Mouse (Mus musculus) ES-Bruce4 (cell line): Measurements from ENCODE around the gene Hivep3. TPM values are rescaled to one million over a fixed set of nuclear protein-coding genes. Genes with fewer than 3 reads are reported as not detected.

ENCODE experiments used
- H3K27ac ChIP-seq: 2 replicates; pipeline ENCODE4 v1.5.1; 2012; ENCODE audit warnings: low read length, inconsistent platforms; ENCODE audit not compliant: insufficient read depth
- H3K27me3 ChIP-seq: 2 replicates; pipeline ENCODE4 v1.6.1; 2012; ENCODE audit warnings: mild to moderate bottlenecking, low read length, inconsistent platforms; ENCODE audit not compliant: control insufficient read depth, poor library complexity, insufficient read depth, severe bottlenecking
- H3K36me3 ChIP-seq: 2 replicates; pipeline ENCODE4 v1.6.1; 2012; ENCODE audit warnings: inconsistent platforms, mild to moderate bottlenecking, low read length, moderate library complexity; ENCODE audit not compliant: control insufficient read depth, poor library complexity, insufficient read depth, severe bottlenecking
- H3K4me1 ChIP-seq: one replicate; pipeline ENCODE4 v1.8.1; 2011; ENCODE audit warnings: low read length; ENCODE audit not compliant: control insufficient read depth, insufficient read depth
- H3K4me3 ChIP-seq: 2 replicates; pipeline ENCODE4 v1.5.1; 2011; ENCODE audit warnings: low read depth, mild to moderate bottlenecking, low read length
- H3K9ac ChIP-seq: 2 replicates; pipeline ENCODE4 v1.6.1; 2012; ENCODE audit warnings: low read depth, mild to moderate bottlenecking, inconsistent platforms; ENCODE audit not compliant: poor library complexity, severe bottlenecking
- H3K9me3 ChIP-seq: replicated peaks from 2 replicates; pipeline ENCODE4 v1.6.1; 2012; ENCODE audit warnings: mild to moderate bottlenecking, low read length, inconsistent platforms; ENCODE audit not compliant: control insufficient read depth, poor library complexity, insufficient read depth, severe bottlenecking
- CTCF ChIP-seq: IDR thresholded peaks from one replicate; pipeline ENCODE4 v1.8.1; 2011; ENCODE audit warnings: low read depth, low read length
- EP300 ChIP-seq: IDR thresholded peaks from 2 replicates; pipeline ENCODE4 v1.6.1; 2011; ENCODE audit warnings: low read depth, low read length; ENCODE audit not compliant: insufficient read depth
- POLR2A ChIP-seq: IDR thresholded peaks from one replicate; pipeline ENCODE4 v1.8.1; 2011; ENCODE audit warnings: low read length; ENCODE audit not compliant: insufficient read depth
- polyA plus RNA-seq: library from polyadenylated mRNA; stranded (reverse); fragments of >200 nt; gene quantifications from 2 replicates; pipeline ENCODE4 v1.2.4, GENCODE M21; 2011; ENCODE audit warnings: low read depth; ENCODE audit not compliant: missing spikeins, insufficient read depth, insufficient read length

The Hivep3 gene
- polyA plus RNA-seq, 1 experiment, result 0.79 TPM

GRCm38 (mm10) chr4:119786307-119786706 lies 52.7 kb downstream of the Hivep3 start:
- Histone ChIP-seq H3K4me1 (no peaks in the 10 kb centered on the region), H3K27ac (no peak overlapping the region), H3K27me3 (no peaks in the 10 kb centered on the region), H3K9me3 (no peaks in the 10 kb centered on the region), H3K4me3 (no peak overlapping the region), H3K9ac (no peak overlapping the region), H3K36me3 (no peaks in the 10 kb centered on the region)
- TF ChIP-seq POLR2A (no peak), EP300 (no peak), CTCF (no peak)

- Histone ChIP-seq H3K27me3 (no peaks in the 10 kb centered on the region), H3K36me3 (no peaks in the 10 kb centered on the region), H3K9me3 (no peaks in the 10 kb centered on the region), H3K27ac (no peak overlapping the region), H3K4me1 (no peaks in the 10 kb centered on the region), H3K4me3 (no peak overlapping the region), H3K9ac (no peak overlapping the region)
- TF ChIP-seq EP300, result no peak
- no peak for TF ChIP-seq CTCF
- TF ChIP-seq POLR2A, result no peak
These were observed 53.1 kb downstream of the Hivep3 start for GRCm38 (mm10) chr4:119786721-119787120.

GRCm38 (mm10) chr4:119788746-119789145 lies 55.2 kb downstream of the Hivep3 start:
- no peaks in the 10 kb centered on the region for H3K4me1 ChIP-seq
- no peak overlapping the region for H3K4me3 ChIP-seq
- H3K9me3 ChIP-seq, result no peaks in the 10 kb centered on the region
- no peaks in the 10 kb centered on the region; the same call in 1 of the 2 replicates for H3K27me3 ChIP-seq
- H3K36me3 ChIP-seq, result no peaks in the 10 kb centered on the region
- H3K9ac ChIP-seq, result no peak overlapping the region
- no peak for TF ChIP-seq POLR2A
- no peak for TF ChIP-seq CTCF
- no peak for TF ChIP-seq EP300
- no peak overlapping the region for H3K27ac ChIP-seq

GRCm38 (mm10) chr4:119789495-119790148 lies 56.0 kb downstream of the Hivep3 start:
- no peak overlapping the region for H3K9ac ChIP-seq
- H3K27ac ChIP-seq, result no peak overlapping the region
- no peak overlapping the region for H3K4me3 ChIP-seq
- TF ChIP-seq CTCF (no peak), EP300 (no peak), POLR2A (no peak)
- no peaks in the 10 kb centered on the region; the same call in 1 of the 2 replicates for H3K27me3 ChIP-seq
- H3K36me3 ChIP-seq, result no peaks in the 10 kb centered on the region
- no peaks in the 10 kb centered on the region for H3K4me1 ChIP-seq
- H3K9me3 ChIP-seq, result no peaks in the 10 kb centered on the region

GRCm38 (mm10) chr4:119798891-119799290 lies 65.3 kb downstream of the Hivep3 start:
- H3K4me1 ChIP-seq, result no peaks in the 10 kb centered on the region

GRCm38 (mm10) chr4:119806556-119806955 lies 73.0 kb downstream of the Hivep3 start:
- TF ChIP-seq CTCF, result no peak
- no peak for TF ChIP-seq EP300
- no peak for TF ChIP-seq POLR2A
- Histone ChIP-seq H3K9me3 (no peaks in the 10 kb centered on the region), H3K4me3 (no peak overlapping the region), H3K27me3 (no peaks in the 10 kb centered on the region), H3K36me3 (no peaks in the 10 kb centered on the region), H3K4me1 (no peaks in the 10 kb centered on the region), H3K9ac (no peak overlapping the region), H3K27ac (no peak overlapping the region)

More at GRCm38 (mm10) chr4:119798891-119799290, 65.3 kb downstream of the Hivep3 start:
- Histone ChIP-seq H3K36me3 (no peaks in the 10 kb centered on the region), H3K9ac (no peak overlapping the region), H3K27me3 (no peaks in the 10 kb centered on the region), H3K4me3 (no peak overlapping the region), H3K9me3 (no peaks in the 10 kb centered on the region), H3K27ac (no peak overlapping the region)
- TF ChIP-seq POLR2A (no peak), CTCF (no peak), EP300 (no peak)
